Mouse (Mus musculus): ENCODE results near the gene Gstp2. TPM values are rescaled to one million over a fixed set of nuclear protein-coding genes. Genes with fewer than 3 reads are reported as not detected.
"Not testable (repeated sequence)": the region's sequence is repeated elsewhere in the genome, so short reads cannot be mapped to it uniquely, and the experiment has no call there.

The Gstp2 gene
- total RNA-seq, 2 experiments from 2014 or later, result not detected

- ATAC-seq (replicated peaks; ENCODE audit: low FRiP score, low TSS enrichment, poor library complexity, severe bottlenecking), result no peak
Measured at GRCm38 (mm10) chr19:4055216-4055946, 9.6 kb upstream of the Gstp2 start.

- no peak for ATAC-seq (replicated peaks; ENCODE audit: low FRiP score, low TSS enrichment, poor library complexity, severe bottlenecking)
Measured at GRCm38 (mm10) chr19:4054613-4055012, 8.8 kb upstream of the Gstp2 start.

GRCm38 (mm10) chr19:4052516-4053030, 6.8 kb upstream of the Gstp2 start:
- no peak for ATAC-seq (replicated peaks; ENCODE audit: low FRiP score, low TSS enrichment, poor library complexity, severe bottlenecking)

GRCm38 (mm10) chr19:4051741-4052515, 6.1 kb upstream of the Gstp2 start:
- ATAC-seq (replicated peaks; ENCODE audit: low FRiP score, low TSS enrichment, poor library complexity, severe bottlenecking), result no peak

GRCm38 (mm10) chr19:4051016-4051415, 5.2 kb upstream of the Gstp2 start:
- ATAC-seq (replicated peaks; ENCODE audit: low FRiP score, low TSS enrichment, poor library complexity, severe bottlenecking), result no peak

- ATAC-seq (replicated peaks; ENCODE audit: low FRiP score, low TSS enrichment, poor library complexity, severe bottlenecking), result not testable (repeated sequence)
Measured at GRCm38 (mm10) chr19:4049069-4049468, 3.2 kb upstream of the Gstp2 start.

- ATAC-seq (replicated peaks; ENCODE audit: low FRiP score, low TSS enrichment, poor library complexity, severe bottlenecking), result no peak
Measured at GRCm38 (mm10) chr19:4047859-4048258, 2.0 kb upstream of the Gstp2 start.

GRCm38 (mm10) chr19:4046866-4047254, 1.0 kb upstream of the Gstp2 start:
- ATAC-seq (replicated peaks; ENCODE audit: low FRiP score, low TSS enrichment, poor library complexity, severe bottlenecking), result peak; percentile 62; the same call in 1 of the 2 replicates

- not testable (repeated sequence) for ATAC-seq (replicated peaks; ENCODE audit: low FRiP score, low TSS enrichment, poor library complexity, severe bottlenecking)
Measured at GRCm38 (mm10) chr19:4044109-4044508, 1.7 kb downstream of the Gstp2 start.

- no peak for ATAC-seq (replicated peaks; ENCODE audit: low FRiP score, low TSS enrichment, poor library complexity, severe bottlenecking)
Measured at GRCm38 (mm10) chr19:4042124-4042523, 3.7 kb downstream of the Gstp2 start.

GRCm38 (mm10) chr19:4041500-4041899, 4.3 kb downstream of the Gstp2 start:
- not testable (repeated sequence) for ATAC-seq (replicated peaks; ENCODE audit: low FRiP score, low TSS enrichment, poor library complexity, severe bottlenecking)

- not testable (repeated sequence) for ATAC-seq (replicated peaks; ENCODE audit: low FRiP score, low TSS enrichment, poor library complexity, severe bottlenecking)
Measured at GRCm38 (mm10) chr19:4040941-4041340, 4.9 kb downstream of the Gstp2 start.

- ATAC-seq (replicated peaks; ENCODE audit: low FRiP score, low TSS enrichment, poor library complexity, severe bottlenecking), result peak; percentile 94
Measured at GRCm38 (mm10) chr19:4037788-4038232, 8.0 kb downstream of the Gstp2 start, which contains the start of gene Gstp1. Gstp1 (minus strand) TSS chr19:4037985.

- not testable (repeated sequence) for ATAC-seq (replicated peaks; ENCODE audit: low FRiP score, low TSS enrichment, poor library complexity, severe bottlenecking)
Measured at GRCm38 (mm10) chr19:4037154-4037787, 8.6 kb downstream of the Gstp2 start.

- no peak for ATAC-seq (replicated peaks; ENCODE audit: low FRiP score, low TSS enrichment, poor library complexity, severe bottlenecking)
Measured at GRCm38 (mm10) chr19:4036327-4037045, 9.3 kb downstream of the Gstp2 start.

- no peak for ATAC-seq (replicated peaks; ENCODE audit: low FRiP score, low TSS enrichment, poor library complexity, severe bottlenecking)
Measured at GRCm38 (mm10) chr19:4033742-4034141, 12.1 kb downstream of the Gstp2 start.

- no peak for ATAC-seq (replicated peaks; ENCODE audit: low FRiP score, low TSS enrichment, poor library complexity, severe bottlenecking)
Measured at GRCm38 (mm10) chr19:4033298-4033697, 12.5 kb downstream of the Gstp2 start.

- ATAC-seq (replicated peaks; ENCODE audit: low FRiP score, low TSS enrichment, poor library complexity, severe bottlenecking), result no peak
Measured at GRCm38 (mm10) chr19:4032668-4033067, 13.2 kb downstream of the Gstp2 start.

GRCm38 (mm10) chr19:4027576-4027975, 18.2 kb downstream of the Gstp2 start:
- ATAC-seq (replicated peaks; ENCODE audit: low FRiP score, low TSS enrichment, poor library complexity, severe bottlenecking), result no peak

All from megakaryocyte-erythroid progenitor cell, adult 5-6 weeks (primary cell).